Mouse (Mus musculus): ENCODE data around the gene Esr1. TPM values are rescaled to one million over a fixed set of nuclear protein-coding genes. Genes with fewer than 3 reads are reported as not detected.

The Esr1 gene
- polyA plus RNA-seq, 1 experiment from 2014 or later, result 0.45 TPM

- WGBS, result 42% methylated on average over 1 of the region's 1 CpGs
- Histone ChIP-seq H3K36me3 (no peaks in the 10 kb centered on the region), H3K4me3 (no peak overlapping the region), H3K27me3 (no peaks in the 10 kb centered on the region), H3K27ac (replicated peaks) (no peak overlapping the region), H3K4me2 (no peak overlapping the region), H3K9me3 (no peaks in the 10 kb centered on the region), H3K9ac (no peak overlapping the region), H3K4me1 (replicated peaks) (no peaks in the 10 kb centered on the region)
- ATAC-seq (ENCODE audit: low FRiP score, low read depth), result peak; percentile 59; the same call in 1 of the 2 replicates
Measured at GRCm38 (mm10) chr10:4893475-4893874, 282.1 kb downstream of the Esr1 start.

DNA sequence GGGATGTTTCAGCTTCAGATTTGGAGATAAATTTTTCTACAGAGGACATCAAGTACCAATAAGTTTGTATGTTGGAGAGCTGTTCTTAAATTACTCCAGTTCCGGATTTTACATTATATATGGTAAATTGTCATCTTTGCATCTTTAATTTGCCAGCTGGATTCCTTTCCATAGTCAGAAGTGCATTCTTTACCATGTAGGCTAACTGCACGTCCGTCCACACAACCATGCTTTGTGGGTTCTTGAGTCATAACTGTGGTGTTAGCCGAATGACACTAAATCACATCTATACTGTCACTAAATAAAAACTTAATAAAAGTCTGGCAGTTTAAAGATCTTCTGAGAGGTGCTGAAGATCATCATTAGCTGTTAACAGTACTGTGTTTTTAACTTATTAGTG lies 286.4 kb downstream of the Esr1 start:
- ATAC-seq (ENCODE audit: low FRiP score, low read depth), result no peak
- Histone ChIP-seq H3K9ac (no peak overlapping the region), H3K9me3 (no peaks in the 10 kb centered on the region), H3K4me3 (no peak overlapping the region), H3K36me3 (no peaks in the 10 kb centered on the region), H3K4me2 (no peak overlapping the region), H3K27ac (replicated peaks) (no peak overlapping the region), H3K4me1 (replicated peaks) (no peaks in the 10 kb centered on the region), H3K27me3 (no peaks in the 10 kb centered on the region)
- WGBS, result 82% methylated on average over 4 of the region's 4 CpGs

- WGBS, result 80% methylated on average over 7 of the region's 7 CpGs
- H3K36me3 ChIP-seq, result no peaks in the 10 kb centered on the region
- no peaks in the 10 kb centered on the region for H3K27me3 ChIP-seq
- no peak overlapping the region for H3K27ac ChIP-seq (replicated peaks)
- H3K9me3 ChIP-seq, result no peaks in the 10 kb centered on the region
- H3K4me2 ChIP-seq, result no peak overlapping the region
- no peak for ATAC-seq (ENCODE audit: low FRiP score, low read depth)
- no peak overlapping the region for H3K4me3 ChIP-seq
- no peak overlapping the region for H3K9ac ChIP-seq
- no peaks in the 10 kb centered on the region for H3K4me1 ChIP-seq (replicated peaks)
Measured at GRCm38 (mm10) chr10:4900324-4900723, 288.9 kb downstream of the Esr1 start.

- Histone ChIP-seq H3K9ac (no peak overlapping the region), H3K4me1 (replicated peaks) (no peaks in the 10 kb centered on the region), H3K9me3 (no peaks in the 10 kb centered on the region), H3K27me3 (no peaks in the 10 kb centered on the region), H3K4me3 (no peak overlapping the region), H3K4me2 (no peak overlapping the region), H3K36me3 (no peaks in the 10 kb centered on the region), H3K27ac (replicated peaks) (no peak overlapping the region)
- WGBS, result 93% methylated on average over 2 of the region's 2 CpGs
- ATAC-seq (ENCODE audit: low FRiP score, low read depth), result no peak
Measured at GRCm38 (mm10) chr10:4909271-4909670, 297.9 kb downstream of the Esr1 start.

DNA sequence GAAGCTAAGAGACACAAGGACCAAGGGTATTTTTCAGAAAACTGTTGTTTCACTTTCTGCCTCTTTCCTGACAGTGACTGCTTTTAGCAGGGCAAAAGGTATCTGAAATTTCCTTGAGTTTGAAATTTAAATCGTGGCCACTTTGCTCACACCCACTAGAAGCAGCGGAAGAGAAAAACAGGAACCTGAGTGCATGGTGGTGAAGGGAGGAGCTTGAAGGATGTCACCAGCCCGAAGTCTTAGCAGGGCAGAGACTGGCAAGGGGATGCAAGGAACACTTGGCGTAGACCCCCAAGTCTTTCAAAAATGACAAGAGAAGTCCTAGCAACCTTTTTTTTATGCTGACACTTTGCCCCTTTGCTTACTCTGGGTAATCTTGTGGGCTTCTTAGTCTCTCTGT lies 299.1 kb downstream of the Esr1 start:
- H3K4me3 ChIP-seq, result no peak overlapping the region
- 93% methylated on average over 4 of the region's 4 CpGs for WGBS
- no peaks in the 10 kb centered on the region for H3K27me3 ChIP-seq

GRCm38 (mm10) chr10:4919046-4919445 lies 307.7 kb downstream of the Esr1 start:
- H3K4me3 ChIP-seq, result no peak overlapping the region
- no peaks in the 10 kb centered on the region for H3K9me3 ChIP-seq
- H3K36me3 ChIP-seq, result no peaks in the 10 kb centered on the region
- no peak overlapping the region for H3K27ac ChIP-seq (replicated peaks)
- H3K9ac ChIP-seq, result no peak overlapping the region
- no peaks in the 10 kb centered on the region for H3K4me1 ChIP-seq (replicated peaks)
- 92% methylated on average over 4 of the region's 4 CpGs for WGBS
- H3K4me2 ChIP-seq, result no peak overlapping the region
- ATAC-seq (ENCODE audit: low FRiP score, low read depth), result no peak
- no peaks in the 10 kb centered on the region for H3K27me3 ChIP-seq

More for the DNA sequence above, 299.1 kb downstream of the Esr1 start:
- H3K4me2 ChIP-seq, result no peak overlapping the region
- H3K36me3 ChIP-seq, result no peaks in the 10 kb centered on the region
- ATAC-seq (ENCODE audit: low FRiP score, low read depth), result no peak
- no peak overlapping the region for H3K27ac ChIP-seq (replicated peaks)
- no peak overlapping the region for H3K9ac ChIP-seq
- H3K4me1 ChIP-seq (replicated peaks), result no peaks in the 10 kb centered on the region
- no peaks in the 10 kb centered on the region for H3K9me3 ChIP-seq

GRCm38 (mm10) chr10:4923616-4924015 lies 312.2 kb downstream of the Esr1 start:
- Histone ChIP-seq H3K27ac (replicated peaks) (no peak overlapping the region), H3K36me3 (no peaks in the 10 kb centered on the region), H3K9ac (no peak overlapping the region), H3K4me3 (no peak overlapping the region), H3K4me2 (no peak overlapping the region), H3K4me1 (replicated peaks) (no peaks in the 10 kb centered on the region), H3K27me3 (no peaks in the 10 kb centered on the region), H3K9me3 (no peaks in the 10 kb centered on the region)
- no peak for ATAC-seq (ENCODE audit: low FRiP score, low read depth)
- 81% methylated on average over 2 of the region's 2 CpGs for WGBS

DNA sequence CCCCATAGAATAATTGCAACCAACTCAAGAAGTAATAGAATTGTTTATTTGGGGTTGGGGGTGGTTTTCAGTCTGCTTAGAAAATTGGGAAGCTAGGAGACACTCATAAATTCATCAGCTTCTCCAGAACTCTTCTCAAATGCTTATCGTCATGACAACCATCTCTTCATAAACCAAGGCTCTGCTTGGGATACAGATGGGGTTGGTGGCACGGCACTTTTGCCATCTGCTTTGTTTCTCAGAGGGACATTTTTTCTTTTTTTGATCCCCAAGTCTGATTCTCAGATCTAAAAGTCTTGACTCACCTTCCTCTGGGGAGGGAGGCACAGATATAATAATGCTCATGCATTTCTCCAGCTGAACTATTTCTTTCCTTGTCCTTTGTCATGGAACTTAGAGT lies 313.0 kb downstream of the Esr1 start:
- no peak for ATAC-seq (ENCODE audit: low FRiP score, low read depth)
- WGBS, result 69% methylated on average over 2 of the region's 2 CpGs
- no peak overlapping the region for H3K27ac ChIP-seq (replicated peaks)
- H3K9me3 ChIP-seq, result no peaks in the 10 kb centered on the region
- H3K4me3 ChIP-seq, result no peak overlapping the region
- no peak overlapping the region for H3K9ac ChIP-seq
- no peak overlapping the region for H3K4me2 ChIP-seq
- H3K27me3 ChIP-seq, result no peaks in the 10 kb centered on the region
- no peaks in the 10 kb centered on the region for H3K36me3 ChIP-seq
- no peaks in the 10 kb centered on the region for H3K4me1 ChIP-seq (replicated peaks)

- 77% methylated on average over 5 of the region's 5 CpGs for WGBS
- Histone ChIP-seq H3K4me2 (no peak overlapping the region), H3K4me3 (no peak overlapping the region), H3K27me3 (no peaks in the 10 kb centered on the region), H3K9me3 (no peaks in the 10 kb centered on the region), H3K27ac (replicated peaks) (no peak overlapping the region), H3K9ac (no peak overlapping the region), H3K36me3 (no peaks in the 10 kb centered on the region), H3K4me1 (replicated peaks) (no peaks in the 10 kb centered on the region)
- ATAC-seq (ENCODE audit: low FRiP score, low read depth), result no peak
Measured at GRCm38 (mm10) chr10:4943148-4943547, 331.8 kb downstream of the Esr1 start.

GRCm38 (mm10) chr10:4944725-4945124 lies 333.3 kb downstream of the Esr1 start:
- 82% methylated on average over 2 of the region's 2 CpGs for WGBS

GRCm38 (mm10) chr10:4965768-4966167 lies 354.4 kb downstream of the Esr1 start:
- no peak overlapping the region for H3K27ac ChIP-seq (replicated peaks)
- no peak overlapping the region for H3K9ac ChIP-seq
- H3K4me3 ChIP-seq, result no peak overlapping the region
- H3K9me3 ChIP-seq, result no peaks in the 10 kb centered on the region
- H3K4me1 ChIP-seq (replicated peaks), result no peaks in the 10 kb centered on the region
- 41% methylated on average over 1 of the region's 1 CpGs for WGBS
- no peaks in the 10 kb centered on the region for H3K36me3 ChIP-seq
- H3K27me3 ChIP-seq, result no peaks in the 10 kb centered on the region
- H3K4me2 ChIP-seq, result no peak overlapping the region
- ATAC-seq (ENCODE audit: low FRiP score, low read depth), result no peak

More at GRCm38 (mm10) chr10:4944725-4945124, 333.3 kb downstream of the Esr1 start:
- Histone ChIP-seq H3K27ac (replicated peaks) (no peak overlapping the region), H3K4me3 (no peak overlapping the region), H3K4me1 (replicated peaks) (no peaks in the 10 kb centered on the region), H3K4me2 (no peak overlapping the region), H3K27me3 (no peaks in the 10 kb centered on the region), H3K9ac (no peak overlapping the region), H3K36me3 (no peaks in the 10 kb centered on the region), H3K9me3 (no peaks in the 10 kb centered on the region)
- ATAC-seq (ENCODE audit: low FRiP score, low read depth), result no peak

DNA sequence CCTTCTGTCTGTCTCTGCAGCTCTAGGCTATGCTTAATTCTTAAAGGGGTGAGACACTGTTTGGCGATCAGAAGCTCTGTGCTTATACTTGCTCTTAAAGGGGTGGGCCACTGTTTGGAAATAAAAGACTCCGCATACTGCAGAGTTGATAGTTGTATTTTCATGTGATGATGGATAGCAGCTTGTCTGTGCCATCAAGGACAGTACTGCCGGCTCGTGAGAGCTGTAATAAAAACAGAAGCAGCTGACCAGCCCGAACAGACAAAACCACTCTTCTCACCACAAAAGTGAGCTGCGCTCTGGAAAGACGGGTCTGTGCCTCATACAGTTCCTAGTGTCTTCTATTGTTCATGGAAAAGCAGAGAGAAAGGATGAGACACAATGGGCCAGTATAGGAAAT lies 359.8 kb downstream of the Esr1 start:
- ATAC-seq (ENCODE audit: low FRiP score, low read depth), result no peak
- no peak overlapping the region for H3K27ac ChIP-seq (replicated peaks)
- no peaks in the 10 kb centered on the region for H3K27me3 ChIP-seq
- no peaks in the 10 kb centered on the region for H3K4me1 ChIP-seq (replicated peaks)
- WGBS, result 74% methylated on average over 7 of the region's 7 CpGs
- no peak overlapping the region for H3K4me2 ChIP-seq
- no peak overlapping the region for H3K9ac ChIP-seq
- H3K9me3 ChIP-seq, result no peaks in the 10 kb centered on the region
- no peaks in the 10 kb centered on the region for H3K36me3 ChIP-seq
- no peak overlapping the region for H3K4me3 ChIP-seq

GRCm38 (mm10) chr10:4971586-4971985 lies 360.2 kb downstream of the Esr1 start:
- no peak overlapping the region for H3K27ac ChIP-seq (replicated peaks)
- H3K36me3 ChIP-seq, result no peaks in the 10 kb centered on the region
- no peaks in the 10 kb centered on the region for H3K9me3 ChIP-seq
- H3K4me2 ChIP-seq, result no peak overlapping the region
- ATAC-seq (ENCODE audit: low FRiP score, low read depth), result no peak
- H3K27me3 ChIP-seq, result no peaks in the 10 kb centered on the region
- no peak overlapping the region for H3K9ac ChIP-seq
- H3K4me3 ChIP-seq, result no peak overlapping the region
- no peaks in the 10 kb centered on the region for H3K4me1 ChIP-seq (replicated peaks)
